Mouse (Mus musculus) olfactory bulb, adult 2 months (tissue): ENCODE data around the gene Hipk2.

Experiments
- CTCF ChIP-seq: fragments of 200-500 bp; IDR thresholded peaks from 2 replicates; pipeline ENCODE4 v1.5.1; 2012; ENCODE audit warnings: low read depth, mild to moderate bottlenecking, low read length, moderate library complexity; ENCODE audit not compliant: insufficient read depth
- POLR2A ChIP-seq: fragments of 200-500 bp; IDR thresholded peaks from 2 replicates; pipeline ENCODE4 v1.6.1; 2012; ENCODE audit warnings: mild to moderate bottlenecking, low read depth, low read length, moderate library complexity; ENCODE audit not compliant: insufficient read depth

DNA sequence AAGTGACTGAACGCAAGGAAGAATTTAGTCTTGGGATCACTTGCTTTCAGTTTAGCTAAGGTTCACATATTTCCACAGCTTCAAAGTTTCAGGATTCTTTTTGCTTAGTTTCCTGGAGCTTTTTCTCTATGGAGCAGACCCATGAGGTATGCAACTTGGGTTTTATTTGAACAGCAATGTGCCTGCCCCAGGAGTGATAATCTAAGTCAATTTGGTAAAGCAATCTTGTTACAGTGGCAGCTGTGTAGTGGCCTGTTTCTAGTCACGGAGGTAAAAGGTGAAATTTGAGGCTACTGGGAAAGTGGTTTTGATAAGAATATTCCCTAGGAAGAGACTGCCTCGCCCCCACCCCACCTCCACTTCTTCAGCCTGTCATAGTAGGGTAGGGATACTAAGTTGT, 8.5 kb upstream of the Hipk2 start:
- TF ChIP-seq POLR2A, result no peak
- TF ChIP-seq CTCF, result no peak
